Mouse (Mus musculus) right cerebral cortex, adult 18-20 months (tissue): ENCODE data around the gene Olfr723.
"Not testable (repeated sequence)": the region's sequence is repeated elsewhere in the genome, so short reads cannot be mapped to it uniquely, and the experiment has no call there.

ENCODE experiments used
- DNase-seq: peaks from one replicate; pipeline ENCODE4 v3.0.0; 2022; ENCODE audit warnings: mixed read lengths

The Olfr723 gene

DNA sequence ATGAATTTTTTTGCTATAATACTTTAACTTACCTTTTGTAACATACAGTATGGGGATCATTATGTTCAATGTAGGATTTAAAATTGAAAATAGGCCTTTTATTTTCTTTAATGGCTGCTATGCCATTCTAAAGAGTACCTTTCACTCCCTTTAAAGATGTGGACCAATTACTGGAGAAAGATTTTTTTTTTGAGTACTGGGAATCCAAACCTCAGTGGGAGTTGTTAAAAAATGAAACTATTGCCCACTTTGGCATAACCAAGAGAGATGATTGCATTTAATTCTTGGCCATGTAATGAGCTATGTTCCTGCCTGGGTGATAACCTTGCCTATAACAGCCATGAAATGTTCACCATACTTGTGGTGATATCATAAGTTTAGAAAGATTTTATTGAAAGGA, at the start of gene Olfr723:
TSS of gene Olfr723 (minus strand) at position 101 of the 400 bp plus-strand sequence.
- not testable (repeated sequence) for DNase-seq

GRCm38 (mm10) chr14:49963174-49963573, 31.6 kb upstream of the Olfr723 start, which contains the start of gene Olfr724:
Gene Olfr724, minus strand, starts transcription at chr14:49963274.
- not testable (repeated sequence) for DNase-seq

GRCm38 (mm10) chr14:49955890-49956289, 24.3 kb upstream of the Olfr723 start:
- no peak for DNase-seq

DNA sequence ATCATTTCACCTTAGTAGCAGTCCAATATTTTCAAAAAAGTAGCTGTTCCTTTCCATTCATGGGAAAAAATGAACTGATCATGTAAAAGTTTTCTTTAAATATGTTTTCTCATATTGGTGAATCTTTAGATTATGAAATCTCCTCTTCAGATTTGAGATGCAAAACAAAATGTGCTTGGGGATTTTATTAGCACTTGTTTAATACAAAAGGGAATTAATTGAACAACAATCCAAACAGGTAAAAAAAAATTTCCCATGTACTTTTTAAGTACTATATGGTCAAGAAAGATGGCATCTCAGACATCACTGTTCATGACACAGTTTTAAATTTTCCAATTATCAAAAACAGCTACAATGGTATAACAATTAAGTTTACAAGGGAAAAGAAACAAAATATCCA, 29.7 kb downstream of the Olfr723 start, which contains the start of gene Olfr722:
TSS of gene Olfr722 (minus strand) at position 101 of the 400 bp plus-strand sequence.
- no peak for DNase-seq
